Mouse (Mus musculus): ENCODE measurements around the gene Slc30a7. TPM values are rescaled to one million over a fixed set of nuclear protein-coding genes. Genes with fewer than 3 reads are reported as not detected.

Slc30a7 gene
- total and polyA plus RNA-seq, 3 experiments: 15.0 to 38.9 (median 25.3) TPM

GRCm38 (mm10) chr3:115971891-115972646 is 35.1 kb downstream of the Slc30a7 start:
- Histone ChIP-seq H3K27ac (ENCODE audit: insufficient read depth, low read depth) (no peak overlapping the region), H3K4me2 (ENCODE audit: insufficient read depth, low read depth, poor library complexity, severe bottlenecking) (no peak overlapping the region), H3K4me3 (replicated peaks in 1 of 3; ENCODE audit: low read depth in 2 of 3, low read length in 2 of 3, poor library complexity in 1 of 3) (no peak overlapping the region), H3K79me2 (replicated peaks; ENCODE audit: control insufficient read depth, extremely low read depth, insufficient read depth, poor library complexity, severe bottlenecking) (no peaks in the 10 kb centered on the region), H3K27me3 (replicated peaks) (no peaks in the 10 kb centered on the region), H3K36me3 (replicated peaks in 1 of 2; ENCODE audit: control insufficient read depth in 1 of 2, insufficient read depth in 1 of 2, low read length in 1 of 2) (peaks cover 34 to 92% of the 10 kb centered on the region in 2 experiments), H3K9ac (ENCODE audit: insufficient read depth, low read depth) (no peak overlapping the region), H3K9me3 (replicated peaks; ENCODE audit: low read length) (no peaks in the 10 kb centered on the region), H3K4me1 (ENCODE audit: control insufficient read depth in 1 of 2, insufficient read depth in 2 of 2) (peaks cover 7 to 14% of the 10 kb centered on the region in 2 experiments; a peak in 3 of 4 replicates)
- TF ChIP-seq JUND (conservative IDR thresholded peaks at IDR 0.05; ENCODE audit: low read depth, low read length): no peak
- TF ChIP-seq KAT2A (IDR thresholded peaks at IDR 0.05; ENCODE audit: insufficient replicate concordance, low read length): no peak
- no peak for TF ChIP-seq UBTF (IDR thresholded peaks at IDR 0.05; ENCODE audit: low read depth, low read length)
- no peak for TF ChIP-seq POLR2A (IDR thresholded peaks at IDR 0.05; ENCODE audit: low read depth, low read length)
- TF ChIP-seq MEF2A (IDR thresholded peaks at IDR 0.05; ENCODE audit: borderline replicate concordance, low read depth, low read length): no peak
- dilution Hi-C loops (cut with MboI; ENCODE audit: extremely low pct_ligation_motif_present, extremely low pct_unique_long_range_greater_than_20kb, low sequenced_read_pairs): no loop called here
- no peak for DNase-seq (ENCODE audit: extremely low read depth)
- in situ Hi-C loops (cut with MboI; ENCODE audit: low pct_ligation_motif_present, low pct_unique_long_range_greater_than_20kb, low sequenced_read_pairs): no loop called here

GRCm38 (mm10) chr3:115971045-115971785 is 36.0 kb downstream of the Slc30a7 start:
- dilution Hi-C loops (cut with MboI; ENCODE audit: extremely low pct_ligation_motif_present, extremely low pct_unique_long_range_greater_than_20kb, low sequenced_read_pairs): no loop called here

More at GRCm38 (mm10) chr3:115971045-115971785, 36.0 kb downstream of the Slc30a7 start:
- Histone ChIP-seq H3K27me3 (replicated peaks) (no peaks in the 10 kb centered on the region), H3K4me2 (ENCODE audit: insufficient read depth, low read depth, poor library complexity, severe bottlenecking) (no peak overlapping the region), H3K36me3 (replicated peaks in 1 of 2; ENCODE audit: control insufficient read depth in 1 of 2, insufficient read depth in 1 of 2, low read length in 1 of 2) (peaks cover 37 to 88% of the 10 kb centered on the region in 2 experiments), H3K9me3 (replicated peaks; ENCODE audit: low read length) (no peaks in the 10 kb centered on the region), H3K4me1 (ENCODE audit: control insufficient read depth in 1 of 2, insufficient read depth in 2 of 2) (peaks cover 7 to 14% of the 10 kb centered on the region in 2 experiments; a peak in 3 of 4 replicates), H3K27ac (ENCODE audit: insufficient read depth, low read depth) (no peak overlapping the region), H3K4me3 (replicated peaks in 1 of 3; ENCODE audit: low read depth in 2 of 3, low read length in 2 of 3, poor library complexity in 1 of 3) (no peak overlapping the region), H3K9ac (ENCODE audit: insufficient read depth, low read depth) (no peak overlapping the region), H3K79me2 (replicated peaks; ENCODE audit: control insufficient read depth, extremely low read depth, insufficient read depth, poor library complexity, severe bottlenecking) (no peaks in the 10 kb centered on the region)
- TF ChIP-seq MAZ (IDR thresholded peaks at IDR 0.05; ENCODE audit: low read depth, low read length) (no peak), ZC3H11A (IDR thresholded peaks at IDR 0.05; ENCODE audit: low read depth, low read length) (no peak), USF2 (conservative IDR thresholded peaks at IDR 0.05; ENCODE audit: low read depth, low read length) (no peak), MAFK (IDR thresholded peaks at IDR 0.05; ENCODE audit: insufficient replicate concordance, low read length) (no peak), JUND (conservative IDR thresholded peaks at IDR 0.05; ENCODE audit: low read depth, low read length) (no peak), NRF1 (IDR thresholded peaks at IDR 0.05; ENCODE audit: low read depth, low read length) (no peak), MXI1 (IDR thresholded peaks at IDR 0.05; ENCODE audit: low read depth, low read length) (no peak), JUN (IDR thresholded peaks at IDR 0.05; ENCODE audit: insufficient read depth, low read depth, low read length) (no peak), PAX5 (IDR thresholded peaks at IDR 0.05; ENCODE audit: low read length) (no peak), ELF1 (IDR thresholded peaks at IDR 0.05; ENCODE audit: low read depth, low read length) (no peak), BHLHE40 (IDR thresholded peaks at IDR 0.05; ENCODE audit: low read depth, low read length) (no peak), CHD2 (IDR thresholded peaks at IDR 0.05; ENCODE audit: low read length) (no peak), RAD21 (IDR thresholded peaks at IDR 0.05; ENCODE audit: low read depth, low read length) (no peak), UBTF (IDR thresholded peaks at IDR 0.05; ENCODE audit: low read depth, low read length) (no peak), MEF2A (IDR thresholded peaks at IDR 0.05; ENCODE audit: borderline replicate concordance, low read depth, low read length) (no peak)
- no peak for DNase-seq (ENCODE audit: extremely low read depth)
- in situ Hi-C loops (cut with MboI; ENCODE audit: low pct_ligation_motif_present, low pct_unique_long_range_greater_than_20kb, low sequenced_read_pairs): no loop called here
